In genomic region chr1:34988225-34988624, GRCm38 (mm10) we compare ENCODE assay signal across 12 mouse cellular contexts.
DNase-seq lines count a peak whose midpoint lies in the region; ATAC-seq and TF ChIP-seq lines count a peak whose summit lies in the region.
"Had no signal": no experiment of that assay in that cellular context is flagged by ENCODE, and none has a peak within 500 bp of the region (broad histone marks: within the 10 kb centered on the region; RNA-seq: fewer than 3 reads in every experiment).

No protein-coding gene starts in this region.

- H3K4me1 ChIP-seq in neural tube, embryonic 11.5 days (ENCODE audit: control insufficient read depth, insufficient read depth, low read length) = no peaks in the 10 kb centered on the region
- no peaks in the 10 kb centered on the region for H3K4me1 ChIP-seq in forebrain, embryonic 13.5 days
- H3K4me1 ChIP-seq in midbrain, postnatal 0 days (ENCODE audit: insufficient read depth, low read length) = no peaks in the 10 kb centered on the region
- H3K4me1 ChIP-seq in liver, embryonic 12.5 days = no peaks in the 10 kb centered on the region
- H3K4me1 ChIP-seq: heart, embryonic 13.5 days; kidney, embryonic 15.5 days; midbrain, embryonic 12.5 days had no signal

- no peaks in the 10 kb centered on the region for H3K36me3 ChIP-seq in neural tube, embryonic 11.5 days (ENCODE audit: control insufficient read depth, insufficient read depth, low read length)
- no peaks in the 10 kb centered on the region for H3K36me3 ChIP-seq in forebrain, embryonic 13.5 days (ENCODE audit: poor library complexity, severe bottlenecking)
- H3K36me3 ChIP-seq in midbrain, postnatal 0 days (ENCODE audit: insufficient read depth, low read length) = no peaks in the 10 kb centered on the region
- H3K36me3 ChIP-seq in liver, embryonic 12.5 days = no peaks in the 10 kb centered on the region
- H3K36me3 ChIP-seq: heart, embryonic 13.5 days; kidney, embryonic 15.5 days; midbrain, embryonic 12.5 days had no signal

- H3K27me3 ChIP-seq in neural tube, embryonic 11.5 days (ENCODE audit: control insufficient read depth, insufficient read depth, low read length) = no peaks in the 10 kb centered on the region
- no peaks in the 10 kb centered on the region for H3K27me3 ChIP-seq in forebrain, embryonic 13.5 days
- no peaks in the 10 kb centered on the region for H3K27me3 ChIP-seq in midbrain, postnatal 0 days (ENCODE audit: insufficient read depth, low read length)
- no peaks in the 10 kb centered on the region for H3K27me3 ChIP-seq in liver, embryonic 12.5 days (replicated peaks)
- H3K27me3 ChIP-seq: heart, embryonic 13.5 days; kidney, embryonic 15.5 days; midbrain, embryonic 12.5 days had no signal

- WGBS in neural tube, embryonic 11.5 days = 82% methylated on average over 7 of the region's 7 CpGs
- WGBS in forebrain, embryonic 13.5 days = 69% methylated on average over 7 of the region's 7 CpGs
- WGBS in midbrain, postnatal 0 days = 70% methylated on average over 7 of the region's 7 CpGs
- 56% methylated on average over 7 of the region's 7 CpGs for WGBS in liver, embryonic 12.5 days (ENCODE audit: insufficient replicate concordance)

- H3K9ac ChIP-seq in neural tube, embryonic 11.5 days (ENCODE audit: low read length) = no peak overlapping the region
- no peak overlapping the region for H3K9ac ChIP-seq in forebrain, embryonic 13.5 days
- no peak overlapping the region for H3K9ac ChIP-seq in midbrain, postnatal 0 days (replicated peaks; ENCODE audit: low read length, poor library complexity, severe bottlenecking)
- no peak overlapping the region for H3K9ac ChIP-seq in liver, embryonic 12.5 days
- H3K9ac ChIP-seq: heart, embryonic 13.5 days; kidney, embryonic 15.5 days; midbrain, embryonic 12.5 days had no signal

- peak; percentile 13 to 14 for DNase-seq in frontal cortex, postnatal 14 days (ENCODE audit: low spot score in 2 of 2)
- peak; percentile 44 for DNase-seq in neural tube, embryonic 11.5 days (ENCODE audit: low spot score)
- DNase-seq in neural tube, embryonic 10.5 days (ENCODE audit: extremely low spot score, low spot score) = no peak
- DNase-seq in midbrain, postnatal 0 days (ENCODE audit: low spot score) = peak; percentile 67
- DNase-seq in ovary, adult 18-20 months (ENCODE audit: low spot score) = no peak

- no peak overlapping the region for H3K4me2 ChIP-seq in neural tube, embryonic 11.5 days (ENCODE audit: low read depth)
- no peak overlapping the region for H3K4me2 ChIP-seq in forebrain, embryonic 13.5 days
- H3K4me2 ChIP-seq in midbrain, postnatal 0 days (ENCODE audit: low read depth, low read length, poor library complexity, severe bottlenecking) = no peak overlapping the region
- H3K4me2 ChIP-seq in liver, embryonic 12.5 days = no peak overlapping the region
- H3K4me2 ChIP-seq: heart, embryonic 13.5 days; kidney, embryonic 15.5 days; midbrain, embryonic 12.5 days had no signal

- no peaks in the 10 kb centered on the region for H3K9me3 ChIP-seq in neural tube, embryonic 11.5 days (ENCODE audit: control insufficient read depth, low read length)
- H3K9me3 ChIP-seq in forebrain, embryonic 13.5 days (replicated peaks) = no peaks in the 10 kb centered on the region
- H3K9me3 ChIP-seq in midbrain, postnatal 0 days (ENCODE audit: low read length) = no peaks in the 10 kb centered on the region
- no peaks in the 10 kb centered on the region for H3K9me3 ChIP-seq in liver, embryonic 12.5 days (replicated peaks)
- H3K9me3 ChIP-seq: heart, embryonic 13.5 days; kidney, embryonic 15.5 days; midbrain, embryonic 12.5 days had no signal

- no peak overlapping the region for H3K27ac ChIP-seq in neural tube, embryonic 11.5 days (ENCODE audit: low read depth, low read length)
- no peak overlapping the region for H3K27ac ChIP-seq in forebrain, embryonic 13.5 days
- no peak overlapping the region for H3K27ac ChIP-seq in midbrain, postnatal 0 days (ENCODE audit: low read depth, low read length)
- H3K27ac ChIP-seq in liver, embryonic 12.5 days = no peak overlapping the region
- H3K27ac ChIP-seq: heart, embryonic 13.5 days; kidney, embryonic 15.5 days; midbrain, embryonic 12.5 days had no signal

- H3K4me3 ChIP-seq in neural tube, embryonic 11.5 days (ENCODE audit: low read depth, low read length) = no peak overlapping the region
- no peak overlapping the region for H3K4me3 ChIP-seq in forebrain, embryonic 13.5 days
- no peak overlapping the region for H3K4me3 ChIP-seq in midbrain, postnatal 0 days (ENCODE audit: low read depth, low read length)
- no peak overlapping the region for H3K4me3 ChIP-seq in liver, embryonic 12.5 days
- H3K4me3 ChIP-seq: erythroblast, embryonic 14.5 days; heart, embryonic 13.5 days; kidney, embryonic 15.5 days; midbrain, embryonic 12.5 days had no signal

- TF ChIP-seq CTCF in midbrain, postnatal 0 days (IDR thresholded peaks at IDR 0.05) = peak; percentile 70

- ATAC-seq in frontal cortex, adult (ENCODE audit: low TSS enrichment) = no peak
- ATAC-seq in neural tube, embryonic 11.5 days (ENCODE audit: insufficient read depth, low FRiP score, low TSS enrichment) = no peak
- peak; percentile 70 for ATAC-seq in forebrain, embryonic 13.5 days
- ATAC-seq in midbrain, postnatal 0 days (ENCODE audit: low FRiP score) = peak; percentile 44; the same call in 1 of the 2 replicates
- ATAC-seq in liver, embryonic 12.5 days = no peak

Comparison
In these comparisons a context has a peak if more than half of its experiments do, and no peak if none do; other contexts are left out.
1. DNase-seq: peak in frontal cortex, postnatal 14 days (2 of 2), neural tube, embryonic 11.5 days (single experiment) and midbrain, postnatal 0 days (single experiment); none in neural tube, embryonic 10.5 days (single experiment) and ovary, adult 18-20 months (single experiment).
2. ATAC-seq: peak in forebrain, embryonic 13.5 days (single experiment) and midbrain, postnatal 0 days (single experiment); none in frontal cortex, adult (single experiment), neural tube, embryonic 11.5 days (single experiment) and liver, embryonic 12.5 days (single experiment).